Mouse (Mus musculus): ENCODE measurements around the gene Tmcc1. TPM values are rescaled to one million over a fixed set of nuclear protein-coding genes. Genes with fewer than 3 reads are reported as not detected.
A peak's percentile ranks its signal among the peaks of the same experiment; 100 is the strongest.

Gene Tmcc1
- total and polyA plus RNA-seq, 2 experiments, result 17.7 to 34.3 TPM

GRCm38 (mm10) chr6:116195811-116196210, 2.5 kb upstream of the Tmcc1 start:
- 60% methylated on average over 8 of the region's 8 CpGs for WGBS
- Histone ChIP-seq H3K79me2 (ENCODE audit: control insufficient read depth, insufficient read depth, low read length) (peaks cover 2% of the 10 kb centered on the region; the same call in 1 of the 2 replicates), H3K9ac (ENCODE audit: low read depth, low read length) (no peak overlapping the region), H3K36me3 (ENCODE audit: control insufficient read depth, insufficient read depth, low read length) (no peaks in the 10 kb centered on the region), H3K27ac (replicated peaks; ENCODE audit: insufficient read depth, low read depth, low read length) (no peak overlapping the region), H3K4me3 (ENCODE audit: insufficient read depth, low read depth, low read length) (peak overlapping the region; percentile 31; the same call in 1 of the 2 replicates), H3K4me1 (ENCODE audit: control insufficient read depth, insufficient read depth, low read length) (peaks cover 6% of the 10 kb centered on the region; the same call in 1 of the 2 replicates), H3K27me3 (ENCODE audit: control insufficient read depth, insufficient read depth, low read length) (no peaks in the 10 kb centered on the region)
- peak; percentile 66 for DNase-seq (ENCODE audit: extremely low read depth, low read depth, low spot score)
- TF ChIP-seq POLR2A (IDR thresholded peaks at IDR 0.05; ENCODE audit: extremely low read depth, insufficient read depth, low read length) (no peak), CTCF (IDR thresholded peaks at IDR 0.05; ENCODE audit: low read depth, low read length) (no peak)

DNA sequence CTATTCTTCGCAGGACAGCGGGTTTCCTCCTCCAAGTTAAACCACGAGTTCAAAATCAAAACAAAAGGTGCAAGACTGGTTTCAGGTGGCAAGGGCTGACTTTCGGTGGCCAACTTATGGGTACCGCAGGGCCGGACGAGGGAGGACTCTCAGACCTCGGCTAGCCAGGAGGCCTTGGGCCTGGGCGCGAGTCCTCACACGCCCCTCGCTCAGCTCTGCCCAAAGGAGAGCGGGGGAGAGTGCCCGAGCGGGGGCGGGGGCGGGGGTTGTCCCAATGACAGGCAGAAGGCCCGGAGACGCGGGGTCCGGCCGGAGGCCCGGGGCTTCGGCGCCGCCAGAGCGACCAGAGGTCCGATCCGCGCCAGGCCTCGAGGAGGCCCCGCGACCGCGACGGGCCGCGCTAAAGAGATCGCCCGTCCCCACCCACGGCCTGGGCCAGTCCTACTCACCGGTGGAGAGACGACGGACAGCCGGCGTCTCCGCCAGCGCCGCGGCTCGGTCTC, 426 bp downstream of the Tmcc1 start:
- Histone ChIP-seq H3K27me3 (ENCODE audit: control insufficient read depth, insufficient read depth, low read length) (no peaks in the 10 kb centered on the region), H3K9ac (ENCODE audit: low read depth, low read length) (peak overlapping the region; percentile 85), H3K4me1 (ENCODE audit: control insufficient read depth, insufficient read depth, low read length) (peaks cover 7% of the 10 kb centered on the region; the same call in 1 of the 2 replicates), H3K36me3 (ENCODE audit: control insufficient read depth, insufficient read depth, low read length) (no peaks in the 10 kb centered on the region), H3K4me3 (ENCODE audit: insufficient read depth, low read depth, low read length) (peak overlapping the region; percentile 71), H3K79me2 (ENCODE audit: control insufficient read depth, insufficient read depth, low read length) (peaks cover 2% of the 10 kb centered on the region; the same call in 1 of the 2 replicates), H3K27ac (replicated peaks; ENCODE audit: insufficient read depth, low read depth, low read length) (peak overlapping the region; percentile 54; the same call in 1 of the 2 replicates)
- no peak for TF ChIP-seq POLR2A (IDR thresholded peaks at IDR 0.05; ENCODE audit: extremely low read depth, insufficient read depth, low read length)
- TF ChIP-seq CTCF (IDR thresholded peaks at IDR 0.05; ENCODE audit: low read depth, low read length), result no peak
- under 1% methylated on average over 37 of the region's 51 CpGs for WGBS
- DNase-seq (ENCODE audit: extremely low read depth, low read depth, low spot score), result peak; percentile 39

DNA sequence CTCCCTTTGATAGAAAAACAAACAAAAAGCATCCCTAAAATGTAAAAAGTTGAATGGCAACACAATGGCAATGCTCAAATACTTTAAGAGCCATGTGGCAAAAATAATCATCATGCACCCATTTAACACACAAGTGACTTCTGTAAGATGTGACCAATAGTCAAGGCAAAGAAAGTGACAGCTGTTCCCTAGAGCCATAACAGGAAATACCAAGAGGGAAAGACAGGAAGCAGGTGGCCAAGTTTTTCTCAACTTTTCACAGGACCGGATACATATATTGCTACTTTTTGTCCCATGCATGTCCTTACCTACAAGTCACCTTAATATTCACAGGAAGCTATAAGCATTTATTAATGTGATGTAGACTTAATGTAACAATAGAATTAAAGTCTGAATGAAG, 3.9 kb downstream of the Tmcc1 start:
- no peak for DNase-seq (ENCODE audit: extremely low read depth, low read depth, low spot score)
- WGBS, result 72% methylated on average over 1 of the region's 1 CpGs
- H3K36me3 ChIP-seq (ENCODE audit: control insufficient read depth, insufficient read depth, low read length), result peaks cover 3% of the 10 kb centered on the region; the same call in 1 of the 2 replicates
- TF ChIP-seq CTCF (IDR thresholded peaks at IDR 0.05; ENCODE audit: low read depth, low read length) (no peak), POLR2A (IDR thresholded peaks at IDR 0.05; ENCODE audit: extremely low read depth, insufficient read depth, low read length) (no peak)
- H3K27ac ChIP-seq (replicated peaks; ENCODE audit: insufficient read depth, low read depth, low read length), result no peak overlapping the region
- H3K27me3 ChIP-seq (ENCODE audit: control insufficient read depth, insufficient read depth, low read length), result no peaks in the 10 kb centered on the region
- H3K9ac ChIP-seq (ENCODE audit: low read depth, low read length), result no peak overlapping the region
- no peak overlapping the region for H3K4me3 ChIP-seq (ENCODE audit: insufficient read depth, low read depth, low read length)
- peaks cover 5% of the 10 kb centered on the region; the same call in 1 of the 2 replicates for H3K4me1 ChIP-seq (ENCODE audit: control insufficient read depth, insufficient read depth, low read length)
- peaks cover 8% of the 10 kb centered on the region; the same call in 1 of the 2 replicates for H3K79me2 ChIP-seq (ENCODE audit: control insufficient read depth, insufficient read depth, low read length)

DNA sequence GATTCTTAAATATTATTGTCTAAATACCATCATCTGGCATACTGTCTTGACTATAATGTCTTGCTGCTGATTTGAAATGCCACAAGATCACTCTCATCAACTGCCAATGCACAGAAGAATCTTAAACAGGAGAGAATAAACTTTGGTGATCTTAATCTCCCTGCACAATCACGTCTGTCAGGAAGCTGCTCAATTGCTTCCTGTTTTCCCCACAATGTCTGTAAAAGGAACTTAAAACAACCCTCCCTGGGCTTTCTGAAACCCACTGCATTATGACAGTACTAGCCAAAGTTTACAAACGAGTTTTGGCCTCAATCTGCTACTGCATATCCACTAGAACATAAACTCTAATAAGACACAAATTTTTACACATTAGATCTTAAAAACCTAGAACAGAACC, 6.8 kb downstream of the Tmcc1 start:
- H3K27ac ChIP-seq (replicated peaks; ENCODE audit: insufficient read depth, low read depth, low read length), result no peak overlapping the region
- TF ChIP-seq CTCF (IDR thresholded peaks at IDR 0.05; ENCODE audit: low read depth, low read length), result no peak
- H3K27me3 ChIP-seq (ENCODE audit: control insufficient read depth, insufficient read depth, low read length), result no peaks in the 10 kb centered on the region
- H3K36me3 ChIP-seq (ENCODE audit: control insufficient read depth, insufficient read depth, low read length), result peaks cover 3% of the 10 kb centered on the region; the same call in 1 of the 2 replicates
- peaks cover 10% of the 10 kb centered on the region; the same call in 1 of the 2 replicates for H3K79me2 ChIP-seq (ENCODE audit: control insufficient read depth, insufficient read depth, low read length)
- no peak overlapping the region for H3K4me3 ChIP-seq (ENCODE audit: insufficient read depth, low read depth, low read length)
- peaks cover 8% of the 10 kb centered on the region for H3K4me1 ChIP-seq (ENCODE audit: control insufficient read depth, insufficient read depth, low read length)
- no peak for DNase-seq (ENCODE audit: extremely low read depth, low read depth, low spot score)
- 50% methylated on average over 2 of the region's 2 CpGs for WGBS
- H3K9ac ChIP-seq (ENCODE audit: low read depth, low read length), result no peak overlapping the region

DNA sequence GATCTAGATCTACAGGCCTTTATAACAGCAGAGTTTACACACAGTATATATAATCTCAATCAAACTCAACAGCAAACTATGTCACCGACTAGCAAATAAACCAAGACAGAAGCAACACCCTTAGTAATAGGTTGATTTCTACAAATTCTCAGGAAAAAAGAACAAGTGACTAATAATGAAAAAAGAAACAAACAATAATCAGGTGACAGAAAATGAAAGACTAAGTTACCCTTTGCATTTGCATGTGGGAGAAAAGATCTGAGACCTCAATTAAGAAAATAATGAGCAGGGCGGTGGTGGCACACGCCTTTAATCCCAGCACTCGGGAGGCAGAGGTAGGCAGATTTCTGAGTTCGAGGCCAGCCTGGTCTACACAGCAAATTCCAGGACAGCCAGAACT, 9.8 kb downstream of the Tmcc1 start:
- WGBS, result 93% methylated on average over 5 of the region's 5 CpGs
- TF ChIP-seq POLR2A (IDR thresholded peaks at IDR 0.05; ENCODE audit: extremely low read depth, insufficient read depth, low read length) (no peak), CTCF (IDR thresholded peaks at IDR 0.05; ENCODE audit: low read depth, low read length) (no peak)

DNA sequence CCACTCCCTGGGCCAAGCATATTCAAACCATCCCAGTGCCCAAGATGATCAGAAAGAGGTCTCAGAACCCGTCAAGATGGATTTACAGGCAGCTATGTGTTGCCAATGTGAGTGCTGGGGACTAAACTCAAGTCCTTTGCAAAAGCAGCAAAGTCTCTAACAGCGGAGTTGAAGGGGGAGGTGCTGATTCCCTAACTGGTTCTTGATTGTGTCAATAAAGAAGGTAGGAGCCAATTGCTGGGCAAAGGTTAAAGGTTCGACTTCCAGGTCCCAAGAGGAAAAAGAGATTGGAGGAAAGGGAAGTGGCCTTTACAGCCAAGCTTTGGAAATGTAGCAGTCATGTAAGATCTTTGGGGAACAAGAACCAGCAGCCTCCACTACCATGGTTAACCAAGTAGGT, 12.6 kb downstream of the Tmcc1 start:
- Histone ChIP-seq H3K9ac (ENCODE audit: low read depth, low read length) (0 out of 2 replicates have a peak overlapping the region, but pooled peaks have one; percentile 30), H3K27me3 (ENCODE audit: control insufficient read depth, insufficient read depth, low read length) (no peaks in the 10 kb centered on the region), H3K79me2 (ENCODE audit: control insufficient read depth, insufficient read depth, low read length) (peaks cover 28% of the 10 kb centered on the region), H3K27ac (replicated peaks; ENCODE audit: insufficient read depth, low read depth, low read length) (peak overlapping the region; percentile 71), H3K4me1 (ENCODE audit: control insufficient read depth, insufficient read depth, low read length) (peaks cover 15% of the 10 kb centered on the region), H3K4me3 (ENCODE audit: insufficient read depth, low read depth, low read length) (no peak overlapping the region), H3K36me3 (ENCODE audit: control insufficient read depth, insufficient read depth, low read length) (peaks cover 10% of the 10 kb centered on the region; the same call in 1 of the 2 replicates)
- TF ChIP-seq CTCF (IDR thresholded peaks at IDR 0.05; ENCODE audit: low read depth, low read length) (no peak), POLR2A (IDR thresholded peaks at IDR 0.05; ENCODE audit: extremely low read depth, insufficient read depth, low read length) (no peak)
- DNase-seq (ENCODE audit: extremely low read depth, low read depth, low spot score), result peak; percentile 97
- 19% methylated on average over 3 of the region's 3 CpGs for WGBS

More for the DNA sequence above, 9.8 kb downstream of the Tmcc1 start:
- no peak overlapping the region for H3K27ac ChIP-seq (replicated peaks; ENCODE audit: insufficient read depth, low read depth, low read length)
- H3K79me2 ChIP-seq (ENCODE audit: control insufficient read depth, insufficient read depth, low read length), result peaks cover 21% of the 10 kb centered on the region; the same call in 1 of the 2 replicates
- no peak overlapping the region for H3K9ac ChIP-seq (ENCODE audit: low read depth, low read length)
- H3K4me3 ChIP-seq (ENCODE audit: insufficient read depth, low read depth, low read length), result no peak overlapping the region
- peaks cover 15% of the 10 kb centered on the region for H3K4me1 ChIP-seq (ENCODE audit: control insufficient read depth, insufficient read depth, low read length)
- no peaks in the 10 kb centered on the region for H3K27me3 ChIP-seq (ENCODE audit: control insufficient read depth, insufficient read depth, low read length)
- DNase-seq (ENCODE audit: extremely low read depth, low read depth, low spot score), result no peak
- peaks cover 6% of the 10 kb centered on the region; the same call in 1 of the 2 replicates for H3K36me3 ChIP-seq (ENCODE audit: control insufficient read depth, insufficient read depth, low read length)
